Mouse (Mus musculus) megakaryocyte, embryonic 14.5 days (primary cell): ENCODE data around the gene Irf6. TPM values are rescaled to one million over a fixed set of nuclear protein-coding genes. Genes with fewer than 3 reads are reported as not detected.

Experiments
- H3K27me3 ChIP-seq: replicated peaks from 2 replicates; pipeline ENCODE3; 2012; ENCODE audit warnings: inconsistent platforms
- H3K36me3 ChIP-seq: replicated peaks from 2 replicates; pipeline ENCODE3; 2012; ENCODE audit warnings: low read length, inconsistent platforms, mixed read lengths
- H3K4me1 ChIP-seq: 2 replicates; pipeline ENCODE4 v1.6.1; 2012; ENCODE audit warnings: inconsistent platforms
- H3K4me3 ChIP-seq: replicated peaks from 2 replicates; pipeline ENCODE3; 2012; ENCODE audit warnings: moderate library complexity, mild to moderate bottlenecking, inconsistent platforms
- H3K9me3 ChIP-seq: 2 replicates; pipeline ENCODE4 v1.6.1; 2012; ENCODE audit warnings: inconsistent platforms
- FLI1 ChIP-seq: IDR thresholded peaks from 2 replicates; pipeline ENCODE4 v1.6.1; 2012; ENCODE audit warnings: low read length, inconsistent platforms, mixed read lengths
- GATA1 ChIP-seq: IDR thresholded peaks from 3 replicates; pipeline ENCODE4 v1.6.1; 2012; ENCODE audit warnings: mixed read lengths, low read length, inconsistent platforms, borderline replicate concordance
- polyA plus RNA-seq: library from polyadenylated mRNA; stranded (reverse); fragments of >175 nt; gene quantifications from 2 replicates; pipeline ENCODE4 v1.2.3, GENCODE M21; 2012; ENCODE audit warnings: low replicate concordance; ENCODE audit not compliant: insufficient read depth

The Irf6 gene
- polyA plus RNA-seq, 1 experiment, result not detected

DNA sequence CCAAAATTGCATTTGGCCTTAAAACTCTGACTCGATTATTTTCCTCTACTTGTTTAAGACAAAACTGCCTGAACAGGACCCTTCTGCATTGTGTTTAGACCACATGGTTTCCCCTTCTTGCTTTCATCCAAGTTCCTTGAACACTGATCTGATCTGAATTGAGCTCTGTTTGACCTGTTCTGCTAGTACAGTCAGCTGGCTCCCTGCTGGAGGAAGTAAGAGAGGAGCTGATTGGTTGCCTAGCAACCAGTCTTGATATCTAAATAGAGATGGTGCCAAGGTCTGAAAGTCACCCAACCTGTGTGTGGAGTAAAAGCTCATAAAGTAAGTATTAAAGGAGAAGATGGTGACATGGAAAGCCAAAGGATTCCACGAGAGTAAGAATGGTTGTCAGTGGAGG lies 16.9 kb downstream of the Irf6 start:
- TF ChIP-seq GATA1 (no peak), FLI1 (no peak)
- H3K4me3 ChIP-seq, result no peak overlapping the region
- no peaks in the 10 kb centered on the region for H3K9me3 ChIP-seq
- peaks cover 41% of the 10 kb centered on the region for H3K4me1 ChIP-seq
- peaks cover 9% of the 10 kb centered on the region for H3K27me3 ChIP-seq
- H3K36me3 ChIP-seq, result peaks cover 6% of the 10 kb centered on the region

DNA sequence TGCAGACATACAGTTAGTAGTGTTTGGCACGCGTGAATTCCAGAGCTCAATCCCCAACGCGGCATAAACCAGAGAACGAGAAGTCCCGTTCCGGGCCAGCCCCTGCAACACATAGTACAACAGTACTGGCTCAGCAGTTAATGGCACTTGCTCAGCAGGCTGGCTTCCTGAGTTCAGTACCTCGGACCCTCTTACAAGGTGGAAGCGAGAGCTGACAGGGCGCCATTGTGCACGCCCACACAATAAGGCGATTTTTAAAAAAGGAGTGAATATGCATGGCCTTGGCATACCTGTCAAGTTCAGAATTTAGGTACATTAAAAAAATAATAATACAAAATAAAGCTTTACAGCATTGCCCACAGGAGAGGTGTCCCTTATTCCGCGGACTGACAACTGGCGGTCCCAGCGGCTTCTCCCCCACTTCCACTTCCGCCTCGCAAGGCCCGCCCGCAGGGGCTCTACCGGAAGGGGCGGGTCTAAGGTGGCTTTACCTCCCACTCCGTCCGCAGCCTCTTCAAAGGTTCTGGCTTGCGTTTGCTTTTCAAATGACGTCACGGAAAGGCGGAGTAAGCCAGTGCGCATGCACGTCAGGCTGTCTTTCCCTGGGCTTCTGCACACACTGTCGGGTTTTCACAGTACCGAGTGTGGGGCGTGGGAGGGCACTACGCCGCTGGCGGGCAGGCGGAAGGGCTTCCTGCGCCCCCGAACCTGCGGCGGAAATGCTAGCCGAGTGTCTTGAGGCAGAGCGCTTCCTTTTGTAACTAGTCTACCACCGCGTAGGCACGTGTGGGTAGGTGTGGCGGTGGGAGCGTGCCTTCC lies 20.3 kb downstream of the Irf6 start:
- H3K27me3 ChIP-seq, result peaks cover 2% of the 10 kb centered on the region
- no peaks in the 10 kb centered on the region for H3K9me3 ChIP-seq
- H3K4me1 ChIP-seq, result peaks cover 64% of the 10 kb centered on the region
- TF ChIP-seq FLI1 (peak; percentile 27; the same call in 1 of the 2 replicates), GATA1 (no peak)
- H3K36me3 ChIP-seq, result peaks cover 22% of the 10 kb centered on the region
- peak overlapping the region; percentile 97 for H3K4me3 ChIP-seq

DNA sequence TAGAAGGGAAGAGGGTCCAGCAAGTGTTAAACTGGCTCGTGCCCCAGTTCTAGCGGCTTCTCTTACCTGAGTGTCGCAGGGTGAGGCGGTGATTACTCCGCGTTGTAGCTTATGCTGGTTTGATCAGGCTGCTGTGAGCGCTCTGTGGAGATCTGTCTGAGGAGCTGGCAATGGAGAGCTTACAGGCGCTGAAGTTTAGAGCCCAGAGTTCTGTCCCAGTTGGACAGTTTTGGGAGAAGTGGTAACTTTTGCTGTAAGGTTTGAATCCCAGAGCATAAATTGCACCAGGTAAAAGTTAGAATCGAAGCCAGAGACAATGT lies 20.9 kb downstream of the Irf6 start:
- Histone ChIP-seq H3K4me3 (peak overlapping the region; percentile 97), H3K9me3 (no peaks in the 10 kb centered on the region), H3K27me3 (peaks cover 2% of the 10 kb centered on the region), H3K4me1 (peaks cover 66% of the 10 kb centered on the region), H3K36me3 (peaks cover 27% of the 10 kb centered on the region)
- TF ChIP-seq FLI1 (no peak), GATA1 (no peak)

DNA sequence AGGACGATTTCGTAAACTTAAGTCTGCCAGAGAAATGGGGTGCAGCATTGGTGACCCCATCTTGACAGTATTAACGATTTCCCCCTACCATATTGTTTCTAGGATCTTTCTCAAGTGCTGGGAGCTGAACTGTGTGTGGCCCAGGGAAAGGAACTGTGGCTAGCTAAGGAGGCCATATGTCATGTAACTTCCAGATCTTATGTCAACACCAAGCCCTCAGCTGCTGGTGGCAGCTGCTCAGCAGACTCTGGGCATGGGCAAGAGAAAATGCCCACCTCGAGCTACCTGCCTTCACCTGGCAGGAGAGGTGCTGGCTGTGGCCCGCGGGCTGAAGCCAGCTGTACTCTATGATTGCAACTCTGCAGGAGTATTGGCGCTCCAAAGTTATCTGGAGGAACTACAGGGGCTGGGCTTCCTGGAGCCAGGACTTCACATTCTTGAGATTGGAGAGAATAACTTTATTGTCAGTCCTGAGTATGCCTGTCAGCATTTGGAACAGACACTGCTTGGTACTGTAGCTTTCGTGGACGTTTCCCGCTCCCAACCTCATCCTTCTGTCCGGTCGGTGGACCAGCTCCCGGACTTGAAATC lies 21.3 kb downstream of the Irf6 start:
- Histone ChIP-seq H3K4me1 (peaks cover 66% of the 10 kb centered on the region), H3K4me3 (peak overlapping the region; percentile 97), H3K27me3 (peaks cover under 1% of the 10 kb centered on the region), H3K36me3 (peaks cover 32% of the 10 kb centered on the region), H3K9me3 (no peaks in the 10 kb centered on the region)
- TF ChIP-seq FLI1 (no peak), GATA1 (no peak)

DNA sequence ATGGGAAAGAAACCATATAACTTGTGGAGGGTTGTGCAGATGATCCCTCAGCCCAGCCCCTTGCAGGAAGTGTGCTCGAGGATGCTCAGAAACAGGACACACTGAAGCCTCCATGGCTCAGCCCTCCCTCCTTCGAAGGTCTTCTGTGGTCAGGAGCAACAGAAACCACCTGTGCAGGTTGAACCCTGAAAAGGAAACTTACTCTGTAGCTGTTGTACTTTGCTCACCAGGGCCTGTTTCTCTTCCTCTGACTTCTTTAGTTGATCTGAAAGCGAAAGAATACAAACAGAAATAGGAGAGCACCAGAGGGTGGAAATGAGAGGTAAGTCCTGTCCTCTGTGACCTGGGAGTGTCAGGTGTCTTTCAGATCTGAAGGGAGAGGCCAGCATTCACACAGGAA lies 28.2 kb downstream of the Irf6 start:
- H3K27me3 ChIP-seq, result no peaks in the 10 kb centered on the region
- peaks cover 39% of the 10 kb centered on the region for H3K4me1 ChIP-seq
- no peak overlapping the region for H3K4me3 ChIP-seq
- H3K36me3 ChIP-seq, result peaks cover 84% of the 10 kb centered on the region
- no peak for TF ChIP-seq FLI1
- TF ChIP-seq GATA1, result no peak
- no peaks in the 10 kb centered on the region for H3K9me3 ChIP-seq

DNA sequence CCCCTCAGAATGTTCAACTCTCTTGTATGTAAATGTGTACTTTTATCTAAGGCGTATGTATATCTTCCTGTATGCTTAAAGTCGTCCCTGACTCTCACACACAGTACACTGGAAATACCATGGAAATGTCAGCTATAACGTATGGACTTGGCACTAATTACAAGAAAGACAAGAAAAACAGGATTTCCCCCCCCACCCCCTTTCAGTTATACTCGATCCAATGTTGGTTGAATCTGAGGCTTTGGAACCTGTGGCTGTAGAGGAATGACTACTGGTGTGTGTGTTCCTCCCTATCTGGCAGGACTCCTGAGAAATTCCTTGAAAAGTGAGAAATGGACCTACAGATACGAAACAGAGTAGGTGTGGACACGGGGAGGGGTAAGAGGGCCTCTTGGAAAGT lies 35.3 kb downstream of the Irf6 start:
- Histone ChIP-seq H3K27me3 (no peaks in the 10 kb centered on the region), H3K4me1 (peaks cover 54% of the 10 kb centered on the region), H3K4me3 (no peak overlapping the region), H3K9me3 (no peaks in the 10 kb centered on the region), H3K36me3 (peaks cover 84% of the 10 kb centered on the region)
- TF ChIP-seq FLI1, result no peak
- TF ChIP-seq GATA1, result no peak

DNA sequence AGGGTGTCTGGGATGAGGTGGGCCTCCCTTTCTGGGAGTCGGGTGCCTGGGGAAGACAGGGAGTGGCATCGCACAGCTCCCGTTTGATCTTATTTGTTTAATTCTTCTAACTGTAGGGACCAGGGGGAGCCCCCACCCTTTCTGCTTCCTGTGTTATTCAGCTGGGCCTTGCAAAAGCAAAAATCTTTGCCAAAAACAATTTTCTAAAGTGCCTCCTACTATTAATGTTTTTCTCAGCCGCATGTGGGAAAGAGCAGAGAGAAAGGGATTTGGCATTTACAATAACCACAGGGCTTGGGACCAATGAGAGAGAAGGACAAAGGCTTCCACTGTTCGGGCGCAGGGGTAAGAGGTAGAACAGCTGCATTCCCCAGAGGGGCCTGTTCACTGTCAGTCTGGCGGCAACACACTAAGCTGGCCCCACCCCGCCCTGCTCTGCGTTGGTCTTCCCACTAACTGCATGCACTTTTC lies 36.3 kb downstream of the Irf6 start:
- Histone ChIP-seq H3K36me3 (peaks cover 86% of the 10 kb centered on the region), H3K9me3 (no peaks in the 10 kb centered on the region), H3K27me3 (no peaks in the 10 kb centered on the region), H3K4me3 (no peak overlapping the region), H3K4me1 (peaks cover 57% of the 10 kb centered on the region)
- TF ChIP-seq FLI1 (no peak), GATA1 (no peak)

DNA sequence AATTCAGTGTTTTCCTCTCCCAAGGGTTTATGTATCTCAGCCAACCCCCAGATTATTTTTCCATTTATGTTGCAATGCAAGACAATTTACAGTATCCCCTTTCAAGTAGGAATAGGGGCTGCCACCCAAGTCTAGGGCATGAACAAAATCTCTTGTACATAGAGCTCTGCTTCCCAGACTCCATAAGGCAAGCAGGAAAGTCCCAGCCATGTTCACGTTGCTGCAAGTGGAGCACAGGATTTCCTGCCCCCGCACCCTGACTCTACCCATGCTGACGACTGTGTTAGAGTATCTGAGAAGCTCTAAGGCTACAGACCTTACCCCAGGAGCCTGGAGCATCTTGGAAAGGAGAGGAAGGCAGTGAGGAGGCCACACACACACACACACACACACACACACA lies 36.9 kb downstream of the Irf6 start:
- peaks cover 86% of the 10 kb centered on the region for H3K36me3 ChIP-seq
- H3K4me1 ChIP-seq, result peaks cover 59% of the 10 kb centered on the region
- TF ChIP-seq FLI1 (no peak), GATA1 (no peak)

DNA sequence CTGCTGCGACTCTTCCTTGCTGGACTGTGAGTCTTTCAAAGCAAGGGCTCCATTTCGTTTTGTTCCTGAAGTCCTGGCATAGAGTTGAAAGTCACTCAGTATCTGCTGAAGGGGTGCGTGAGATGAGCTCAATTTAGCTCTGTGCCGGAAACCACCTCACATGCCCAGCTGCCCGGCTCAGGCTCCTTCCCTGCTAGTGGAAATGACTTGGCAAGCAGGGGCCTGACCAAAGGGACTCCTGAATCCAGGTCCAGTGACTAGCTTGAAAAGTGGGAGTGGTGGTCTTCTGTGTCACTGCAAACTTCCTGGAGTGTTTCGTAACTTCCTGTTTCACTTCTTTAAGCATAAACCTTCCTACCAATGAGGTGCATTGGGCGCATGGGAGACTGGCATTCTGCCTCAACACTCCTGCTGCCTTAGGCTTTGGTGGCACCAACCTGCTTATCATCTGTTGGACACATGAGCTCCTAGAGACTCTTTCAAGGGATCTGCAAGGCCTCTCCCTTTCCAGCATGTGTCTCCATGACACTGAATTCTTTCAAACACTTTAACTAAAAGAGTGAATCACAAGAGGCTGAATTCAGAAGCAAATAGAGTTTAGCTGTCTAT lies 38.9 kb downstream of the Irf6 start:
- Histone ChIP-seq H3K4me1 (peaks cover 78% of the 10 kb centered on the region), H3K4me3 (peak overlapping the region; percentile 73), H3K9me3 (no peaks in the 10 kb centered on the region), H3K36me3 (peaks cover 86% of the 10 kb centered on the region), H3K27me3 (no peaks in the 10 kb centered on the region)
- TF ChIP-seq GATA1 (no peak), FLI1 (no peak)

More for the DNA sequence above, 36.9 kb downstream of the Irf6 start:
- no peaks in the 10 kb centered on the region for H3K9me3 ChIP-seq
- no peak overlapping the region for H3K4me3 ChIP-seq
- no peaks in the 10 kb centered on the region for H3K27me3 ChIP-seq

DNA sequence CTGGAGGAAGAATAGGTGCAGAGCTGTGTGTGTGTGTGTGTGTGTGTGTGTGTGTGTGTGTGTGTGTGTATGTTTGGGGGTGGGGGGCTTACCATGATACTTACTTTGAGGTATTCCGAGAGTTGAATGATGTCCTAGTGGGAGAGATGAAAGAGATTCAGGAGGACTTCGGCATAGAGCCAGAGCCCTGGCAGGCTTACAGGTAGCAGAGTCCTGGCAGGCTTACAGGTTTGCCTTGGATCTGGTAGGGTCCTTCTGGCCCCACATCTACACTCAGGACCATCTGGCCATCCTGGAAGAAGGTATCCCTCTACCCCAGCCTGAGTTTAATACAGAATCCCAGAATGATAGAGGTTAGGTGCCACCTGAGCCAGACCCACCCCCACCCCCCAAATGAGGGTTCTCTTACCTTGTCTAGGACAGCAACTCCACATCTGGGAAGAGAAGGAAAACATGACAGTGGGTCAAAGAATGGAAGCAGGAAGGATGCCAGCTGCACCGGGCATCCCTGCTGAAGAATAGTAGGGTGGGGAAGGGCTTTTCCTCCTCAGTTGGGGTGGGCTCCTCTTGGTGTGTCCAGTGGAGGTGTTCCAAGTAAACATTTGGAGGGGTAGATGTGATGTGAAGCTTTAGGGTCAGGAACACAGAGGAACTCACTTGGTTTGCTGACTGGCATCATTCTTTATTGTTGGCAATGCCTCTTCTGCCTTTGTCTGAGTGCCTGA lies 41.7 kb downstream of the Irf6 start:
- no peak for TF ChIP-seq GATA1
- no peak for TF ChIP-seq FLI1
- H3K4me3 ChIP-seq, result no peak overlapping the region
- peaks cover 80% of the 10 kb centered on the region for H3K36me3 ChIP-seq
- peaks cover 91% of the 10 kb centered on the region for H3K4me1 ChIP-seq
- no peaks in the 10 kb centered on the region for H3K9me3 ChIP-seq
- no peaks in the 10 kb centered on the region for H3K27me3 ChIP-seq
